Mouse (Mus musculus): ENCODE measurements around the gene Myo10.

The Myo10 gene

DNA sequence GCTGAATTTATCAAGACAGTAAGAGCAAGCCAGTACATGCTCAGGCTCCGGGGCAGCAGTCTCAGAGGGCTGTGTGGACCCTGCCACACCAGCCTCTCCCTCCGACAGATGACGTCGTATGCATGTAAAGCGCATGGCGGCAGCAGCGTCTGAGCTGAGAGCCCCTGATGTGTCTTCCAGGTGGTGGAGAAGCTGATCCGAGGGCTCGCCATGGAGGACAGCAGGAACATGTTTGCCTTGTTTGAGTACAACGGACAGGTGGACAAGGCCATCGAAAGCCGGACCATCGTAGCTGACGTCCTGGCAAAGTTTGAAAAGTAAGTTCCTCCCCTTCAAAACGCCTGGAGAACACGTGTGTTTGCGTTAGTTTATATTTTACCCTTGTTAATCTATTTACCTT is 184.0 kb downstream of the Myo10 start:
- DNase-seq, result no peak

- no peak for DNase-seq
These were observed 184.6 kb downstream of the Myo10 start for GRCm38 (mm10) chr15:25806878-25807277.

DNA sequence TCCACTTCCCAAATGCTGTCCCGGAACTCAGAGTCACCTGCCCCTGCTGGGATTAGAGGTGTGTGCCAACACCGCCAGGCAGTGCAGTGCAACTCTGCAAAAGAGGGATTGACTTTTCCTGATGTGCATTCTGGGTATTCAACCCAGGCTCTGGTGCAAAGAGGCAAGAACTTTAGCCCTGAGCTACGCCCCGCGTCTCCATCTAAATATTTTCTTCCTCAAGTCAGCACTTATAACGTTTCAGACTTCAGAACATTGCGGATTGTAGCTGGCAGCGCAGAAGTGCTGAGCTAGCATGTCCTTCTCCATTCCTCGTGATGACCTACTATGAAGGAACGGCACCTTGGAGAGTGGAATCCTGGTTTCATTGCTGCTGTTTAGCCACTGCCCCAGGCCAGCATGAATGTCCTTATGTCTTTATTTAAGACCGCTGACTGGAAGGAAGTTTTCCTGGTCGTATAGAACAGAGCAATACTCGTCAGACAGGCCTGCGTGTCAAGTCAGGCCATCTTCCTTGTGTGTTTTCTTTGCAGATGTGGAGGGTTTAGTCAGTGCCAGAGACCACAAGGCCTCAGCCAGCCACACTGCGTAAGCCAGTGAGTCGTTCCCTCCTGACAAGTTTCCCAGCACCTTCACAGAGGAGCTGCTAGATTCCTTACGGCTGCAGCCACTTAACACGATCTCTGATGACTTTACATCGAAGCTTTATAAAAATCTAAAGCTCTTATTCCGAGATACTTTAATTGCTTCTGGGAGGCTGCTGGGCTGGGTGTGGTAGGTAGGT is 186.5 kb downstream of the Myo10 start:
- DNase-seq, result no peak

- no peak for DNase-seq
These were observed 187.3 kb downstream of the Myo10 start for GRCm38 (mm10) chr15:25809669-25810068.

GRCm38 (mm10) chr15:25811834-25812250 is 189.5 kb downstream of the Myo10 start:
- no peak for DNase-seq

- DNase-seq, result no peak
These were observed 190.2 kb downstream of the Myo10 start for GRCm38 (mm10) chr15:25812479-25812878.

- no peak for DNase-seq
These were observed 192.2 kb downstream of the Myo10 start for GRCm38 (mm10) chr15:25814535-25814934.

- no peak for DNase-seq
These were observed 194.9 kb downstream of the Myo10 start for GRCm38 (mm10) chr15:25817191-25817590.

- DNase-seq, result no peak
These were observed 199.7 kb downstream of the Myo10 start for GRCm38 (mm10) chr15:25821981-25822380.

DNA sequence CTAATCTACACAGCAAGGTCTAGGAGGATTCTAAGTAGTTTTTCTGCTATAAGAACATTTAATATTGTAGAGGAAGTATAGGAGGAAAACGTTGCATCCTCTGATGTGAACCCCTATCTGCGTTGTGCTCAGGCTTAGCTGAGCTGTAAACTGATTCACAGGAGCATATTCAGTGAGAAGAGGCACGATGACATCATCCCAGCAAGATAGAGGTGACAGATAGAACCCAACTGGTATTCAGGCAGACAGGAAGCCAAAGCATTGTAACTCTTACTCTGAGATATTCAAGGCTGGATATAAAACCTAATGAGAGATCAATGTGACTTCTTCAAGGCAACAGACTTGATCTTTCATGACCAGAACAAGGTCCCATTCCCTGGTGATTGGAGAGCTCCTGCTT is 200.3 kb downstream of the Myo10 start:
- no peak for DNase-seq

DNA sequence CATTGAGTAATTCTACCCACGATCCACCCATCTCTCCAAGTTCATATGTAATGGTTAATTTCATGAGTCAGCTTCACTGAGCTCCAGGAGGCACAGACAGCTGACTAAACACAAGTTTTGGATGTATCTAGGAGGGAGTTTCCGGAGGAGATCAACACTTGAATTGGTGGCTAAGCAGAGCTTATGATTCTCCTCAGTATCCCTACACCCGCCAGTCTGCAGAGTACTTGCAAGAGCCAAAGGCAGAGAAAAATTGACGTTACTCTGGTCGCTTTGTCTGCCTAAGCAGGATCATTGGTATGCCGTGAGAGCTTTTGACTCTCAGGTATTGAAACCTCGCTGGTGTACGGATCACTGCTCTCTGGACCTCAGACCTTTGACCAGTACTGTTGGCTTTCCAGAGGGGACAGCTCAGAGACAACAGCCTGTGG is 204.2 kb downstream of the Myo10 start:
- no peak for DNase-seq

DNA sequence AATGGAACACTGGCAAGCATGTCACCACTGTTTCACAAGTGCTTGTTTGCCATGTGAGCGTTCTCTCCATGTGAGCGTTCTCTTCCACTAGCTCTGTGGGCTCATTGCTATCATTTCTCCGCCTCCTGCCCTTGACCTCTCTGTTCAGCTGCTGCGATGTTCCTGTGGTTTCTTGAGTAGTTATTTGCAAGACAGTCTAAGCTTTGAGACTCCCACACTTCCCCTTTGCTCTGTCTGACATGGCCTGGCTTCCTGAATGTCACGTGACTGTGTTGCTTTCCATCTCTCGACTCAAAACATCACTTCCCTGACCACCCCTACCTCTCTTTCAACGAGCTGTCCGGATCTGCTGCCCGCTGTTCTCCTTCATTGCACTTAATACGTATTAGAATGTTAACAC is 206.1 kb downstream of the Myo10 start:
- DNase-seq, result no peak

- DNase-seq, result no peak
These were observed 208.1 kb downstream of the Myo10 start for GRCm38 (mm10) chr15:25830426-25830825.

DNA sequence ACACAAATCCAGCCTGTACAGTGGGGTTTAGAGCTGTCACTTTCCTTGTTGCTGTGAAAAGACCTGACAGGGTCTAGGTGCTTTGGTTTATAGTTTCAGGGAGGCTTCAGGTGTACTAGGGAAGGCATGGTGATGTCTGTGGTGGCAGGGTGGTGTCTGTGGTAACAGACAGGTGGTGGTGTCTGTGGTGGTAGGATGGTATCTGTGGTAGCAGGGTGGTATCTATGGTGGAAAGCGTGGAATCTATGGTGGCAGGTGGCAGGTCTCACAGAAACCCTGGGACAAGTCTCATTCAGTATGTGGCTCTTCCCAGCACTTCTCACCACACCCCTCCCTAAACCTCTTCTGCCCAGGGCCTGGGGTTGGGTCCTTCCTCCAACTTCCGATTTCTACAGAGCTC is 212.0 kb downstream of the Myo10 start:
- DNase-seq, result no peak

- DNase-seq, result no peak
These were observed 212.8 kb downstream of the Myo10 start for GRCm38 (mm10) chr15:25834920-25835674.

DNA sequence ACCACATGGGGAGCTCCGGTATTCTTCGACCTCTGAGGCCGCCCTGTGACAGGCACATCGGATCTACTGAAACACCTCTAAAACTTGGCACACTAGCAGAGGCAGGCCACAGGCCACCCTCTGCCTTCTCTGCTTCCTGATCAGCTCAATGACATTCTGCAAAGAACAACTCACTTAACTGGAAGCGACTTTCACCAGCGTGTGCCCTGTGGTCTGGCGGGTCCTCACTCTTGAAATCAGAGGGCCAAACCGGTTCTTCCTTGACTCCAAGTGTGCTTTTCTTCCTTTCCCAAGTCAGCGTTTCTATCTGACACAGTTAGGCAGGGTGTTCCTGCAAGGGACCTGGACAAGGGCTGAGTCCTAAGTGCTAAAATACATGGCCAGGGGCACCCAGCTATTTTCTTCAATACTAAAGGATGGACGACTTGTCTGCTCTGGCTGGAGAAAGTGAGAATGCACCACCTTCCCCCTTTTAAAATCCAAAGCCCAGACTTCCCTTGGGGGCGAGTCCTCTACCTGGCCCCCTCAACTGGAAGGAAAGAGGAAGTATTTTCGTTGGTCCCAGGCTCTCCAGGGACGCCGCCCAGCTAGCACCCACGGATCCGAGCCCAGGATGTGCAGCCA is 220.2 kb downstream of the Myo10 start:
- peak; percentile 16 for DNase-seq

DNA sequence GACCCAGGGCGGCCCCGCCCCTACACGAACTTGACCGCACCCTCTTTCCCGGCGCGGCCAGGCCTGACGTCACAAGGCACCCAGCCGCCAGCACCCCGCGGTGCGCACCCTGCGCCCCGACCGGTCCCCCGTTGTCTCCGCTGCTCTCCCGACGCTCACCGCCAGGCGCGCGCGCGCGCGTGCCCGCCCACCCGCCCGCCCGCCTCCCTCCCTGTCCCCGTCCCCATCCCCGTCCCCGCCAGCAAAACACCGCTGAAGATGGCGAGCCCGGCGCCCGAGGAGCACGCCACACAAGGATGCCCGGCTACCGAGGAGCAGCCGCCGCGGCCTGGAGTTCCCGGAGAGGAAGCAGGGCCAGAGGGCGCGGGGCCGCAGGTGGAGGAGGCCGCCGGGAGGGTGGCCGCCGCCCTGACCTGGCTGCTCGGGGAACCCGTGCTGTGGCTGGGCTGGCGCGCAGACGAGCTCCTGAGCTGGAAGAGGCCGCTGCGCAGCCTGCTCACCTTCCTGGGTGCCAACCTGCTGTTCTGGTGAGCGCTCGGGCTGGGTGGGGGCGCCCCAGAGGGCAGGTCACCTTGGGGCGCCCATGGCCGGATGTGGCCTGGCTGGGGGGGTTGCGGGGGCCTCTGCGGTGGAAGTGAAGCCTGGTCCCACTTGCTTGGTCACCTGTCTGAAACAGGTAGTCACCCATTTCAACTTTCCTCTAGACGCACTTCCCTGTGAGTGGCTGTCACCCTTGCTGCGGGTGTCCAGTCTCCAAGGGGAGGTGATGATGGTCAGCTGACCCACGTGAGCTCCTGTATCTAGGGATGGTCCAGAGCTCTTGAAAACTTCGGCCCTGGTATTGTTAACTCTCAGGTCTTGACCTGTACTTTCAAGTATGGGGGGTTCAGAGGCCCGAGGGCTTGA is 221.0 kb downstream of the Myo10 start, which contains the start of gene Retreg1:
Gene Retreg1, plus strand, starts transcription at position 95 of the 906 bp plus-strand sequence.
- peak; percentile 76 for DNase-seq

- DNase-seq, result no peak
These were observed 221.8 kb downstream of the Myo10 start for GRCm38 (mm10) chr15:25844013-25844570.

DNA sequence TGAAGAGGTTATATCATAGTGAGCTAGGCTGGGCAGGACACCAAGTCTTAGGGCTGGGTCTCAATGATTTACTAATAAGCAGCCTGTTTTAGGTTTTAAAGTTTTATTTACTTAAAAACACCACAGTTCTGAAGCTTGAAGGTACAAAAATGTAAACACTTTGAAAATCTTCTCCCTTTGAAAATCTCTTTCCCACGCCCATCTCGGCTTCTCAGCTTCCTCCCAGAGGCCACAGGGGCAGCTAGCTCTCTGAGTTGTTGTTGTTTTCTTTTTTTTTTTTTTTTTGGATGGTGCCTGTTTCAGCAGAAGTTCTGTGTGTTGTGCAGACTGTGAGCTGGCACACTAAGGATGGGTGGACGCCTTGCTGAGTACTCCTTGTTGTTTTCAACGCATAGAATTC is 222.4 kb downstream of the Myo10 start:
- DNase-seq, result no peak

DNA sequence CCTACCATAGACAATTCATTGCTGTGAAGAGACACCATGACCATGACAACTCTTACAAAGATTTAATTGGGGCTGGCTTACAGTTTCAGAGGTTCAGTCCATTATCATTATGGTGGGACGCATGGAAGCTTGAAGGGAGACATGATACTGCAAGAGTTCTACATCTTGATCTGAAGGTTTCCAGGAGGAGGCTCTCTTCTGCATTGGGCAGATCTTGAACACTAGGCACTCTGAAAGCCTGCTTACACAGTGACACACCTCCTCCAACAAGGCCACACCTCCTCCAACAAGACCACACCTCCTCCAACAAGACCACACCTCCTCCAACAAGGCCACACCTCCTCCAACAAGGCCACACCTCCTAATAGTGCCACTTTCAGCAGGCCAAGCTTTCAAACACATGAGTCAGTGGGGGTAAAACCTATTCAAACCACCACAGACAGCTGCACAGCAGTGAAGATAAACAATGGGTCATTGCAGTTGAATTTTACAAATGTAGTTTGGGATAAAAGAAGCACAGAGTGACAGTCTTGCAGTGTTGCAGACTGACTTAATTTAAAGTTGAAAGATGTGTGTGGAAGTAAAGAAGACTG is 225.3 kb downstream of the Myo10 start:
- no peak for DNase-seq

DNA sequence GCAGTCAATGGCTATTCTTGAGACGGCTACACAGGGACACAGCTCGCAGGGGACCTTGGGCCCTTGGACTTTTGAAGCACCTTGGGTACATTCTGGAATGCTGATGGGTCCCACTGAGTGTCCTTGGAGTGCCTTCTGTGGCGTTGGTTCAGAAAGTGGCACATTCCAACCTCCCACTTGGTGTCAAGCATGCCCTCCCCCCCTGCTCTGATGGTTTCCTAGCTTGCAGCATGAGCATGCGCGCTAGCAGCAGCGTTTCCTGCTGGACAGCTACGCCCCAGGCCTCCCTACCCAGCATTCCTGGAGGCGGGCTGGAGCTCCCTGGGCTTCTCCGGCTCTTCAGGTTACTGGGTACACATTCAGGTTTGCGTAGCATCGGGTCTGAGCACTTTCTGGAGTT is 228.2 kb downstream of the Myo10 start:
- DNase-seq, result no peak

All from cerebellum, adult 11-12 months (tissue).